Mouse (Mus musculus) liver, embryonic 11.5 days (tissue): Measurements from ENCODE around the gene Prex1. TPM values are rescaled to one million over a fixed set of nuclear protein-coding genes. Genes with fewer than 3 reads are reported as not detected.
A peak's percentile ranks its signal among the peaks of the same experiment; 100 is the strongest.

Source experiments
- ATAC-seq: fragments of 200-750 bp; cut with Nextera tagmentation; replicated peaks from 2 replicates; pipeline ENCODE4 v1.8.0; 2017; ENCODE audit warnings: moderate number of reproducible peaks, mild to moderate bottlenecking, moderate TSS enrichment, moderate library complexity; ENCODE audit not compliant: low FRiP score
- DNase-seq: peaks from one replicate; pipeline ENCODE4 v3.0.0-alpha.2; 2017; ENCODE audit warnings: low spot score
- H3K27ac ChIP-seq: fragments of 300-500 bp; sonication (generic); 2 replicates; pipeline ENCODE4 v1.5.1; 2014; ENCODE audit warnings: mild to moderate bottlenecking, low read depth, low read length, control low read depth
- H3K27me3 ChIP-seq: fragments of 300-500 bp; sonication (generic); replicated peaks from 2 replicates; pipeline ENCODE4 v1.6.1; 2014; ENCODE audit warnings: low read length, mixed read lengths; ENCODE audit not compliant: control insufficient read depth, insufficient read depth
- H3K36me3 ChIP-seq: fragments of 300-500 bp; sonication (generic); 2 replicates; pipeline ENCODE4 v1.6.1; 2014; ENCODE audit warnings: mild to moderate bottlenecking, low read length, moderate library complexity, mixed read lengths; ENCODE audit not compliant: control insufficient read depth, insufficient read depth
- H3K4me1 ChIP-seq: fragments of 300-500 bp; sonication (generic); replicated peaks from 2 replicates; pipeline ENCODE4 v1.6.1; 2014; ENCODE audit warnings: low read length, mixed read lengths; ENCODE audit not compliant: control insufficient read depth, insufficient read depth
- H3K4me2 ChIP-seq: fragments of 300-500 bp; sonication (generic); 2 replicates; pipeline ENCODE4 v1.6.1; 2014; ENCODE audit warnings: mild to moderate bottlenecking, control low read depth, moderate library complexity
- H3K4me3 ChIP-seq: fragments of 300-500 bp; sonication (generic); 2 replicates; pipeline ENCODE4 v1.5.1; 2014; ENCODE audit warnings: low read depth, low read length, control low read depth
- H3K9ac ChIP-seq: fragments of 300-500 bp; sonication (generic); 2 replicates; pipeline ENCODE4 v1.6.1; 2014; ENCODE audit warnings: low read depth, low read length, control low read depth
- H3K9me3 ChIP-seq: fragments of 300-500 bp; sonication (generic); 2 replicates; pipeline ENCODE4 v1.6.1; 2016; ENCODE audit warnings: low read length, inconsistent platforms, mixed read lengths; ENCODE audit not compliant: control insufficient read depth
- WGBS: fragments of 180-500 bp; shearing (Covaris S2); extraction: QIAGEN DNeasy Blood & Tissue Kit; methylation state at CpG from one replicate; pipeline ENCODE4 v1.1.7; 2014; 5-methylcytosine and 5-hydroxymethylcytosine counted together
- polyA plus RNA-seq: library from polyadenylated mRNA; unstranded; fragments of >200 nt; fragmentation: Nextera tagmentation; extraction: Ambion mirVana; gene quantifications from 2 replicates; pipeline ENCODE4 v1.2.1, GENCODE M21; 2014

Prex1 gene
- polyA plus RNA-seq, 1 experiment from 2014 or later: 16.1 TPM

DNA sequence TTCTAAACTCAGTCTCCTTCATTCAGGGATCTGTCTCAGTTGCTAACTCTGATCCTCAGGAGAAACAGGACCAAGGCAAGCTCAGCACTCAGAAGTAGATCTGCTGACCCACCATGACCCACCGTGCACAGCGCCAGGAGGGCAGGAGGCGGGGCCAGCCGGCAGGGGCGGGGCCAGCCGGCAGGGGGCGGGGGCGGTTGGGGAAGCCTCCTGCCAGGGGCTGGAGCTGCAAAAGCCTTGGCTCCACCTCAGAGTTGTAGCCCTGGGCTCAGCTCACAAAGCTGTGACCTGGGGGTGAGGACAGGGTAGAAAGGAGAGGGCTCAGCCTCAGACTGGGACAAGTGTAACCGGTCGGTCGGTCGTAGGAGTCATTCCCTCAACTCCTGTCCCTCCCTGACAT is 38.9 kb downstream of the Prex1 start:
- no peak overlapping the region for H3K27ac ChIP-seq
- H3K9me3 ChIP-seq: no peaks in the 10 kb centered on the region
- DNase-seq: no peak
- 5% methylated on average over 12 of the region's 12 CpGs for WGBS
- peak; percentile 48 for ATAC-seq
- no peaks in the 10 kb centered on the region for H3K27me3 ChIP-seq
- no peak overlapping the region for H3K9ac ChIP-seq
- no peaks in the 10 kb centered on the region for H3K36me3 ChIP-seq
- no peak overlapping the region for H3K4me2 ChIP-seq
- H3K4me3 ChIP-seq: no peak overlapping the region
- H3K4me1 ChIP-seq: peaks cover 19% of the 10 kb centered on the region

DNA sequence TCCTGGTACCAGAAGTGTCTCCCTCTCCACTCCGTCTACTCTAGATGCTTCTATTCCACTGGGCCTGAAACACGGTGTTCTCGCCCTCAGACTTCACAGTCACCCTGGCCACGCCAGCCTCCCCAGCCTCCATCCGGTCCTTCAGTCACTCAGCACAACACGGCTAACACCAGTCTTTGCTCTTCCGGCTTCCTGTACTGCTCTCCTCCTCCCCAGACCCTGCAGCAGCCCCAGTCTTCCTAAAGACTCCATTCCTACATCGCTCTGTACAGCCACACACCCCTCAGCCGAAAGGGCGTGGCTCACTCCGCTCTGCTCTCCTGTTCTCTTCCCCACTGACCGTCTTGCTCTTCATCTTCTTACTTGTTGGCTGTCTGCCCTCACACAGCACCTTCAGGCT is 39.7 kb downstream of the Prex1 start:
- Histone ChIP-seq H3K36me3 (no peaks in the 10 kb centered on the region), H3K27ac (no peak overlapping the region), H3K4me3 (no peak overlapping the region), H3K9me3 (no peaks in the 10 kb centered on the region), H3K27me3 (no peaks in the 10 kb centered on the region), H3K4me2 (no peak overlapping the region), H3K9ac (no peak overlapping the region), H3K4me1 (peaks cover 21% of the 10 kb centered on the region)
- ATAC-seq: no peak
- 75% methylated on average over 12 of the region's 12 CpGs for WGBS
- DNase-seq: no peak

DNA sequence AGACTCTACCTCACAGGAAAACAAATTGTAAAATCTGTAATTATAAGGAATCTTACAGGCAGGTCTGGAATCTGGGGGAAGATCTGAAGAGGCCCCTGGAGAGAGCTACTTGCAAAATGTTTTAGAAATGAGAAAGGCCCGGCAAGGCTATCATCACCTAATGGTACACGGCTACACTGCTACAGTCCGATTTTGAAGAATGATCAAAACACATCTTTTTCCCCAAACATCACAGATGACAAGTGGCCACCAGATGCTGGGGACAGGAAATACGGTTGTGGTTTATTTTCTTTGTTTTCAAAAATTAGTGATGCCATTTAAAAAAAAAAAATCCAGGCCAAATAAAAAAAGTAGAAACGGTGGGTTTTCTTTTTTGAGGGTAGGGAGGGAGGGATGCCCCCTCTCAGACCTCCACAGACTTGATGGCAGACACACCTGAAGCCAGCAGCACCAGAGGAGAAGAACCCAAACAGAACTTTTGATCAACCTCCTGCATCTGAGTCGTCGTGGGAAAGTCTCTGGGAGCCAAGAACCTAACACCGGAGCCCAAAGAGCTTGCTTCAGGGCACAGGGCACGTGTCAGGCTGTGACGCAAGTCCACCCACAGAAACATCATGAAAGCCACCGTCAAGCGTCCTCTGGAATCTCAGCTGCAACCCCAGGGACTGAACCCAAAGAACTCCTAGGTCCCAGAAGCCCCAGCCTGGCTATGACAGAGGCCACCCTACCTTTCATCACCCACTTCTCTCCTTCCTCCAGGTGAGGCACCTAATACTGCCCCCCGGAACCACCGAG is 41.3 kb downstream of the Prex1 start:
- Histone ChIP-seq H3K4me2 (no peak overlapping the region), H3K36me3 (no peaks in the 10 kb centered on the region), H3K4me1 (peaks cover 24% of the 10 kb centered on the region), H3K9ac (no peak overlapping the region), H3K9me3 (no peaks in the 10 kb centered on the region), H3K27ac (no peak overlapping the region), H3K27me3 (no peaks in the 10 kb centered on the region), H3K4me3 (no peak overlapping the region)
- no peak for ATAC-seq
- DNase-seq: no peak
- whole genome bisulfite sequencing: 77% methylated on average over 14 of the region's 14 CpGs

DNA sequence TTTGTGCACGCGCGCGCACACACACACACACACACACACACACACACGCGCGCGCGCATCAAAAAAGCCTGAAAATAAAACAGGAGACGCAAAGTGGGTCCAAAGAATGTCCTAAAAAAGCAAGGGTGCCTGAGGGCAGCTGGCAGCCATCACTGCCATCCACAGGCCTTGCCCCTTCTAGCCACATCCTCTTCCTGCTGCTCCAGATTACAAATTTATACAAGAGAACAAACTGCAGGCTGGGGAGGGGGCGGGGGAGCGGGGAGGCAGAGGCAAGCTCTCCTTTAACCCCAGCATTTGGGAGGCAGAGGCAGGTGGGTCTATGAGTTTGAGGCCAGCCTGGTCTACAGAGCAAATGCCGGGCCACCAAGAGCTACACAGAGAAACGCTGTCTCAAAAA is 42.0 kb downstream of the Prex1 start:
- Histone ChIP-seq H3K27me3 (no peaks in the 10 kb centered on the region), H3K4me1 (peaks cover 28% of the 10 kb centered on the region), H3K4me3 (no peak overlapping the region), H3K36me3 (no peaks in the 10 kb centered on the region), H3K27ac (no peak overlapping the region), H3K4me2 (no peak overlapping the region), H3K9me3 (no peaks in the 10 kb centered on the region), H3K9ac (no peak overlapping the region)
- DNase-seq: no peak
- ATAC-seq: no peak
- 79% methylated on average over 14 of the region's 14 CpGs for WGBS

DNA sequence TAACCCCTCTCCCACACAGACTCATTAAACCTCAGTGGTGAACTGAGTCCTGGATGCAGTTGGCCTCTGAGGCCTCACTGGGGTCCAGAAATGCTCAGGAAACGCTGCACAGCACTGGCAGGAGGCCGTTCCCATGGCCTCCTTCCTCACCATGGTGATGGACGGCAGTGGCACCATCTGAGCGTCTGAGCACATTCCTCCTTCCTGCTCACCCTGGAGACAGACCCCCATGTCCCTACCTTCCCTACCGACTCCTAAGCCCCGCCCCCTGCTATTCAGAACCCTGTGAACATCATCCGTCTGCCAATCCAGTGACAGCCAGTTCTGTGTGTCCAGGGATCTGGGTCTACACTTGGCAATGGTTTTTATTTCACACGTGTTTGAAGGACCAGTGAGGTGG is 42.6 kb downstream of the Prex1 start:
- Histone ChIP-seq H3K4me2 (no peak overlapping the region), H3K27ac (no peak overlapping the region), H3K27me3 (no peaks in the 10 kb centered on the region), H3K4me3 (no peak overlapping the region), H3K9ac (no peak overlapping the region), H3K9me3 (no peaks in the 10 kb centered on the region), H3K36me3 (no peaks in the 10 kb centered on the region), H3K4me1 (peaks cover 28% of the 10 kb centered on the region)
- ATAC-seq (no peak), DNase-seq (no peak)
- 35% methylated on average over 8 of the region's 8 CpGs for WGBS

DNA sequence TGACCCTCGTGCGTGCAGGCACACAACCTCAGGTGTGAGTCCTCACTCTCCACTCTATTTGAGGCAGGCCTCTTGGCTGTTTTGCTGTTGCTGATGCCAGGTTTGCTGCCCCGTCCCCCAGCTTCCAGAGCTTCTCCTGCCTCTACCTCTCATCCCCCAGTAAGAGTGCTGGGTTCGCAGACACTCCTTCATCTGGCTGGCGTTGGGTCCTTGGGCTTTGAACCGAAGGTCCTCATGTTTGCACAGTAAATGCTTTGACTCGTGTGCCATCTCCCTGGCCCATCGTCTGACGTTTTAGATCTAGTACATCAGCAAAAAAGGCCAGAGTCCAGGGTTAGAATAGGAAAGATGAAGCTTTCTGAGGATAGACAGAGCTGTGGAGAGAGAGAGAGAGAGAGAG is 43.7 kb downstream of the Prex1 start:
- Histone ChIP-seq H3K4me3 (no peak overlapping the region), H3K9ac (no peak overlapping the region), H3K9me3 (no peaks in the 10 kb centered on the region), H3K36me3 (no peaks in the 10 kb centered on the region), H3K4me1 (peaks cover 28% of the 10 kb centered on the region), H3K27ac (no peak overlapping the region), H3K4me2 (no peak overlapping the region), H3K27me3 (no peaks in the 10 kb centered on the region)
- WGBS: 79% methylated on average over 9 of the region's 9 CpGs
- no peak for ATAC-seq
- DNase-seq: no peak

DNA sequence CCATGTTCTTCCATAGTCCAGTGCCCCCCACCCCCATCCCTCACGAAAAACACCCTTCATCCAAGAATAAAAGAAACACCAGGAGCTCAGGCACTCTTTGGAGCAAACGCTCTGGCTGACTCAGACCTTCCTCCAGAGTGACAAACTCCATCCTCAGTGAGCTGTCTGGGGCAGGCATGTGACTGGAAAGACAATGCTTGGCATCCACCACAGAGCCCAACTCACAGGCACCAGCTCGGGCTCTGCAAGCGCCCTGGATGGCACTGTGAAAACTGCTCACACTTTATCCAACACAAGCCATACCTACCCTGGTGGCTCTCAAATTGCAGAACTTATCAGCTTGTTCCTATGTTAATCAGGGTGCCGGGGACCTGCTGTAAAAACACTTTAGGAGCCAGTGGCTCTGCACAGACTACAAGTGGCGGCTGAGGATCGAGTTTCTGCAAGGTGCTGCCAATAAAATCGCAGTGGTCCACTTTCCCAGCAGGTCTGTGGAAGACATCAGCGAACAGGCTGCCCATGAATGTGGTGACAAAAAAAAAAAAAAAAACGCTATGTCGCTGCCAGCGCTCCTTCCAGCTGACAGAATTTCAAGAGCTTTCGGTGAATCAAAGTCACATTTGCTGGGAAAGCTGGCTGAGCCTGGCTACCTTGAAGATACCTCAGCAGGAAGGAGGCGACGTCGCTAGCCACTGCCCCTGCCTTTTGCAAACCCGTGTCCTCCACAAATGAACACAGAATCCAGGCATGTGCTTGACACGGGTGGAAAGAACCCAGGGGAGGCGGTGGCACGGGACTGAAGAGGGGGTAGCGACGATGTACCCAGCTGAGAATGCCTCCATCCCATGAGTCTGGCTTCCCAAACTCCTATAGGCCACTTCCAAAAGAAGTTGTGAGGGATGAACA is 45.6 kb downstream of the Prex1 start:
- no peak overlapping the region for H3K4me2 ChIP-seq
- WGBS: 60% methylated on average over 22 of the region's 22 CpGs
- H3K9ac ChIP-seq: 0 out of 2 replicates have a peak overlapping the region, but pooled peaks have one; percentile 25
- ATAC-seq: no peak
- no peaks in the 10 kb centered on the region for H3K9me3 ChIP-seq
- H3K36me3 ChIP-seq: no peaks in the 10 kb centered on the region
- no peak for DNase-seq
- no peak overlapping the region for H3K4me3 ChIP-seq
- peaks cover 30% of the 10 kb centered on the region for H3K4me1 ChIP-seq
- no peaks in the 10 kb centered on the region for H3K27me3 ChIP-seq
- H3K27ac ChIP-seq: no peak overlapping the region

DNA sequence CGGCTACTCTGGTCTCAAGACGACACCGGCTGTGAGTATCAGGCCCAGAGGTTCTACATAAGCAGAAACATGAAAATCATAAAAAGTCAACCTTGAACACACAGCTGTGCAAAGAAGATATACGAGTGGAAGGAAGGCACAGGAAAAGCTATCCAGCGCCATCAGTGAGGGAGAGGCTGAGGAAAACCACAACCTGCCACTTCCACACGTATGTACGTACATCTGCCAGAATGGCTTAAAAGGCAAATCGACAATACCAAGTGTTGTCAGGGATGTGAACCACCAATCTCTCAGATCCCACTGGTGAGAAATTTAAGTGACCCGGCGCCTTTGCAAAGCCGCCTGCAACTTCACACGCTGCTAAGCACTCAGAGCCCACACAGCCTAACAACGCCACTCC is 47.5 kb downstream of the Prex1 start:
- Histone ChIP-seq H3K9ac (no peak overlapping the region), H3K4me1 (peaks cover 34% of the 10 kb centered on the region), H3K9me3 (no peaks in the 10 kb centered on the region), H3K27me3 (no peaks in the 10 kb centered on the region), H3K27ac (no peak overlapping the region; the same call in 1 of the 2 replicates), H3K4me2 (peak overlapping the region; percentile 55), H3K36me3 (no peaks in the 10 kb centered on the region), H3K4me3 (no peak overlapping the region)
- 62% methylated on average over 13 of the region's 13 CpGs for WGBS
- no peak for ATAC-seq
- no peak for DNase-seq
